Mouse (Mus musculus) testis, adult 2 months (tissue): ENCODE results near the gene Olfr1440.

Experiments used
- CTCF ChIP-seq: fragments of 200-500 bp; IDR thresholded peaks from 2 replicates; pipeline ENCODE4 v1.5.1; 2012; ENCODE audit warnings: low read depth, mild to moderate bottlenecking, inconsistent platforms, low read length, moderate library complexity; ENCODE audit not compliant: control insufficient read depth, insufficient read depth, insufficient replicate concordance
- POLR2A ChIP-seq: fragments of 200-500 bp; IDR thresholded peaks from 2 replicates; pipeline ENCODE4 v1.6.1; 2012; ENCODE audit warnings: low read depth, mild to moderate bottlenecking, inconsistent platforms, low read length, moderate library complexity; ENCODE audit not compliant: control insufficient read depth

- TF ChIP-seq CTCF: no peak
- TF ChIP-seq POLR2A: no peak
These were observed 57.9 kb downstream of the Olfr1440 start for GRCm38 (mm10) chr19:12445014-12445413.
